Mouse (Mus musculus) bone marrow, adult 2 months (tissue): Measurements from ENCODE around the gene Prkch.

Experiments
- CTCF ChIP-seq: fragments of 200-500 bp; IDR thresholded peaks from 2 replicates; pipeline ENCODE4 v1.5.1; 2011; ENCODE audit warnings: low read length, control low read depth; ENCODE audit not compliant: control insufficient read depth, insufficient read depth
- POLR2A ChIP-seq: fragments of 200-500 bp; IDR thresholded peaks from 2 replicates; pipeline ENCODE4 v1.6.1; 2011; ENCODE audit warnings: low read depth, mild to moderate bottlenecking, control low read depth, low read length, borderline replicate concordance; ENCODE audit not compliant: control insufficient read depth

DNA sequence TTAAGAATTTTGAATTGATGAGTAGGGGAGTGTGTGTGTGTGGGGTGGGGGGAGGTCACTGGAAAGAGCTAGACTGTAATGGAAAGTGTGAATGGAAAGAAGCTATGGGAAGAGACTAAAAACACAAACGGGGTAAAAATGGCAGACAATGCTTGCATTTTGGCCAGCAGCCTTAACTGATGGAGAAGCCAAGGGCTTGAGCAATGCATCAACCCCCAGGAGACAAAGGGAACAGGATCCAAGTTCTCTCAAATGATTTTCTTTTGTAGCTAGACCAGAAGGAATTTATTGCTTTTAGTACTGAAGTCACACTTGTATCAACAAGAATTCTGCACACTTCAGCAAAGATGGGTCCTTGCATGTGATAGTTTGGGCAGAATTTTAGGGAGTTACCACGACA, 222.6 kb downstream of the Prkch start:
- no peak for TF ChIP-seq POLR2A
- TF ChIP-seq CTCF, result no peak
